Mouse (Mus musculus): ENCODE measurements around the gene Atp7b.

DNA sequence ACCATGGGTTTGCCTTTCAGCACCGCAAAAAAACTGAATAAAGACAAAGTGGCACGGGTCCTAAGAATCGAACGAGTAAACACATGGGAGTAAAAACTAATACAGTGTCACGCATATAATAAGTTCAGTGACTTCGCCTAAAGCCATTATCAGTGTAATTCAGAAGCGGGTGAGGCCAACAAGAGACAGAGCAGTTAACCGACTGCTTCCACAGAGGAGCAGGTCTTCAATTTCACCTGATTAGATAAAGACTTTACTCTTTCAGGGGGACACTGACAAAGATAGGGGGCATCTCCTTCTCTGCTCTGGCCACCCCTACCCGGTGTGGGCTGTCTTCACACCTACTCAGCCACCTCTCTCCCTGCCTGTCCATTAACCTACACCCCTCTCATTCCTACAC lies 1.7 kb downstream of the Atp7b start:
- TF ChIP-seq CTCF (IDR thresholded peaks at IDR 0.05) (no peak), EP300 (IDR thresholded peaks at IDR 0.05) (no peak)
